Mouse (Mus musculus) forebrain, embryonic 16.5 days (tissue): ENCODE data around the gene Zdhhc4. TPM values are rescaled to one million over a fixed set of nuclear protein-coding genes. Genes with fewer than 3 reads are reported as not detected.
A peak's percentile ranks its signal among the peaks of the same experiment; 100 is the strongest.

ENCODE experiments used
- ATAC-seq: fragments of 200-750 bp; cut with Nextera tagmentation; 2 replicates; pipeline ENCODE4 v1.8.0; 2017; ENCODE audit warnings: mild to moderate bottlenecking, moderate library complexity
- H3K27ac ChIP-seq: fragments of 300-500 bp; sonication (generic); 2 replicates; pipeline ENCODE4 v1.5.1; 2014; ENCODE audit warnings: low read length, control low read depth
- H3K27me3 ChIP-seq: fragments of 300-500 bp; sonication (generic); replicated peaks from 2 replicates; pipeline ENCODE4 v1.6.1; 2014; ENCODE audit warnings: low read length; ENCODE audit not compliant: control insufficient read depth, insufficient read depth
- H3K36me3 ChIP-seq: fragments of 300-500 bp; sonication (generic); 2 replicates; pipeline ENCODE4 v1.6.1; 2014; ENCODE audit not compliant: control insufficient read depth, insufficient read depth
- H3K4me1 ChIP-seq: fragments of 300-500 bp; sonication (generic); replicated peaks from 2 replicates; pipeline ENCODE4 v1.6.1; 2014; ENCODE audit warnings: low read length; ENCODE audit not compliant: control insufficient read depth, insufficient read depth
- H3K4me2 ChIP-seq: fragments of 300-500 bp; sonication (generic); 2 replicates; pipeline ENCODE4 v1.6.1; 2014; ENCODE audit warnings: mild to moderate bottlenecking, low read length, control low read depth
- H3K4me3 ChIP-seq: fragments of 300-500 bp; sonication (generic); replicated peaks from 2 replicates; pipeline ENCODE4 v1.5.1; 2014; ENCODE audit warnings: mild to moderate bottlenecking, low read length, control low read depth
- H3K9ac ChIP-seq: fragments of 300-500 bp; sonication (generic); replicated peaks from 2 replicates; pipeline ENCODE4 v1.6.1; 2014; ENCODE audit warnings: low read depth, low read length, control low read depth
- H3K9me3 ChIP-seq: fragments of 300-500 bp; sonication (generic); 2 replicates; pipeline ENCODE4 v1.6.1; 2016; ENCODE audit warnings: low read length; ENCODE audit not compliant: control insufficient read depth
- WGBS: fragments of 180-500 bp; shearing (Covaris S2); extraction: QIAGEN DNeasy Blood & Tissue Kit; methylation state at CpG from one replicate; pipeline ENCODE4 v1.1.7; 2014; 5-methylcytosine and 5-hydroxymethylcytosine counted together
- polyA plus RNA-seq: library from polyadenylated mRNA; unstranded; fragments of >200 nt; fragmentation: Nextera tagmentation; extraction: Ambion mirVana; gene quantifications from 2 replicates; pipeline ENCODE4 v1.2.1, GENCODE M21; 2015

The Zdhhc4 gene
- polyA plus RNA-seq, 1 experiment from 2014 or later = 78.6 TPM

GRCm38 (mm10) chr5:143295330-143295729, 33.7 kb downstream of the Zdhhc4 start:
- ATAC-seq = 0 out of 2 replicates have a peak, but pooled peaks have one; percentile 22
- peaks cover 15% of the 10 kb centered on the region for H3K36me3 ChIP-seq
- peaks cover 9% of the 10 kb centered on the region for H3K4me1 ChIP-seq
- H3K9ac ChIP-seq = no peak overlapping the region
- no peak overlapping the region for H3K4me2 ChIP-seq
- no peak overlapping the region for H3K4me3 ChIP-seq
- 0 out of 2 replicates have a peak, but pooled peaks cover 2% of the 10 kb centered on the region for H3K9me3 ChIP-seq
- H3K27me3 ChIP-seq = peaks cover 26% of the 10 kb centered on the region
- no peak overlapping the region for H3K27ac ChIP-seq
- 59% methylated on average over 2 of the region's 2 CpGs for WGBS

DNA sequence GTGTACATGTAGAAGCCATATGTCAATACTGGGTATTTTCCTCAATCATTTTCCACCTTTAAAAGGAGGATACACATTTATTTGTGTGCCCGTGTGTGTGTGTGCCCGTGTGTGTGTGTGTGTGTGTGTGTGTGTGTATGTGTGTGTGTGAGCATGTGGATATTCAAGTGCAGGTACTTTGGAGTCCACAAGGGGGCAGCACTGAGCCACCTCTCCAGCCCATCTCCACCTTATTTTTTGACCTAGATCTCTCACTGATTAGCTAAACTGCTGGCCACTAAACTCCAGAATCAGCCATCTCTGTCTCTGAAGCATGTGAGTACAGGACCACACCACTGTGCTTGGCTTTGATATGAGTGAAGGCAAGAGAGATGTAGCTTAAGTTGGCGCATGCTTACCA, 34.2 kb downstream of the Zdhhc4 start:
- Histone ChIP-seq H3K27me3 (peaks cover 26% of the 10 kb centered on the region), H3K4me3 (no peak overlapping the region), H3K27ac (no peak overlapping the region), H3K9me3 (0 out of 2 replicates have a peak, but pooled peaks cover 2% of the 10 kb centered on the region), H3K36me3 (peaks cover 11% of the 10 kb centered on the region), H3K4me2 (no peak overlapping the region), H3K9ac (no peak overlapping the region), H3K4me1 (peaks cover 9% of the 10 kb centered on the region)
- WGBS = 98% methylated on average over 3 of the region's 3 CpGs
- no peak for ATAC-seq

- Histone ChIP-seq H3K4me3 (peak within 1 kb of the TSS; percentile 42), H3K9me3 (no peaks in the 10 kb centered on the region), H3K9ac (peak within 1 kb of the TSS; percentile 56), H3K4me1 (peaks cover 9% of the 10 kb centered on the region), H3K27ac (no peak within 1 kb of the TSS), H3K36me3 (no peaks in the 10 kb centered on the region), H3K27me3 (peaks cover 38% of the 10 kb centered on the region), H3K4me2 (peak within 1 kb of the TSS; percentile 62)
- WGBS = 3% methylated on average over 38 of the region's 38 CpGs
- ATAC-seq = no peak
These were observed 35.7 kb downstream of the Zdhhc4 start, which contains the start of gene Zfp853 for GRCm38 (mm10) chr5:143293404-143293803. Gene Zfp853 (minus strand): TSS chr5:143293623.

DNA sequence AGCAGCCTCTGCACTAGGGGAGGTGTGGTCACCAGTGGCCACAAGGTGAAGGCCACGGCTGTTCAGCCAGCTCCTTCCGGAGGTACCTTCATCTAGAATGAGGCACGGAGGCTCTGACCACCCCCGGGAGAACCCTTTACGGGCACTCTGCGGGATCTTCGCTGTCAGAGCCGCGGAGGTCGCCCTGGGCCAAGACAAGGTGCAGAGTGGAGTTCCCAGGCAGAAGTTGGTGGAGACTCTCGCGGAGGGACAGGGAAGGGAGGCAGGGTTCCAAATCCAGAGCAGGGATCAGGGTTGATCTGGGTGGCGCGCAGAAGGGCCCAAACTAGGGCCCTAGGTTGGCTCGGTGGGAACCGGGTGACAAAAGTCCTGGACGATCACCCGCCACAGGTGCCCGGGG, 36.2 kb downstream of the Zdhhc4 start:
- WGBS = 2% methylated on average over 19 of the region's 19 CpGs
- Histone ChIP-seq H3K4me1 (peaks cover 12% of the 10 kb centered on the region), H3K9ac (peak overlapping the region; percentile 56), H3K27me3 (peaks cover 43% of the 10 kb centered on the region), H3K36me3 (no peaks in the 10 kb centered on the region), H3K4me2 (peak overlapping the region; percentile 62), H3K4me3 (peak overlapping the region; percentile 42), H3K9me3 (no peaks in the 10 kb centered on the region), H3K27ac (no peak overlapping the region)
- no peak for ATAC-seq

DNA sequence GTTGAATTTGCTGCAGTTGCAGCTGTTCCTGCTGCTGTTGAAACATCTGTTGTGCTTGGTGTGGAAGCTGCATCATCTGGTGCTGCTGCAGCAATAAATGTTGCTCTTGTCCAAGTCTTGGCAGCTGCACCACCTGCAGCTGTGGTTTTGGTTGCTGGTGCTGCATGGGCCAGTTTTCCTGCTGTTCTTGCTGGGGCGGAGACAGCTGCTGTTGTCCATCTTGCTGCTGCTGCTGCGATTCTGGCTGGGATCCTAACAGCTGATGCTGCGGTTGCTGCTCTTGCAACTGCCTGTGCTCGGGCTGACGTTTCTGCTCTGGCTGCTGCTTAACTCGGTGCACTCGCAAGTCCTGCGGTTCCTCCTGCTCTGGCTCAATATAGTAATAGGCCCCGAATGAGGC, 39.8 kb downstream of the Zdhhc4 start:
- Histone ChIP-seq H3K9ac (no peak overlapping the region), H3K4me3 (no peak overlapping the region), H3K4me1 (peaks cover 16% of the 10 kb centered on the region), H3K27me3 (peaks cover 47% of the 10 kb centered on the region), H3K4me2 (no peak overlapping the region), H3K9me3 (no peaks in the 10 kb centered on the region), H3K27ac (no peak overlapping the region), H3K36me3 (no peaks in the 10 kb centered on the region)
- WGBS = 72% methylated on average over 9 of the region's 9 CpGs
- no peak for ATAC-seq

- H3K27ac ChIP-seq = no peak overlapping the region
- H3K4me3 ChIP-seq = no peak overlapping the region
- H3K4me1 ChIP-seq = peaks cover 12% of the 10 kb centered on the region
- no peaks in the 10 kb centered on the region for H3K9me3 ChIP-seq
- no peak overlapping the region for H3K9ac ChIP-seq
- no peak for ATAC-seq
- H3K4me2 ChIP-seq = no peak overlapping the region
- peaks cover 39% of the 10 kb centered on the region for H3K27me3 ChIP-seq
- no peaks in the 10 kb centered on the region for H3K36me3 ChIP-seq
- 23% methylated on average over 9 of the region's 9 CpGs for WGBS
These were observed 40.6 kb downstream of the Zdhhc4 start for GRCm38 (mm10) chr5:143288378-143288911.

DNA sequence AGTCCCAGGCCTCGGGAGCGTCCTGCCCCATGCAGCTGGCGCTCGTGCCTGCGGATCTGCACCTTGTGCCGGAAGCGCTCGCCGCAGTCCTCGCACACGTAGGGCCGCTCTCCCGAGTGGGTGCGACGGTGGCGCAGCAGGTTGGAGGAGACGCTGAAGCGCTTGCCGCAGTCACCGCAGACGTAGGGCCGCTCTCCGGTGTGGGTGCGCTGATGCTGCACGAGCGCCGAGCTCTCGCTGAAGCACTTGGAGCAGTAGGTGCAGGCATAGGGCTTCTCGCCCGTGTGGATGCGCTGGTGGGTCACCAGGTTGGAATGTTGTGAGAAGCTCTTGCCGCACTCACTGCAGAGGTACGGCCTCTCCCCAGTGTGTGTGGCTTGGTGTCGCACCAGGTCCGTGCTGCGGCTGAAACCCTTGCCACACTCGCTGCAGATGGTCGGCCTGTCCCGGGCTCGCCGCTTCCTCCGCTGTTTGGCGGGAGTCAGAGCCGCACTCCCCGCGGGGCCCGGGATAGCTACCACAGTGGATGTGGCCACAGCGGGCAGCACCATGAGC, 41.2 kb downstream of the Zdhhc4 start:
- peaks cover 34% of the 10 kb centered on the region for H3K27me3 ChIP-seq

DNA sequence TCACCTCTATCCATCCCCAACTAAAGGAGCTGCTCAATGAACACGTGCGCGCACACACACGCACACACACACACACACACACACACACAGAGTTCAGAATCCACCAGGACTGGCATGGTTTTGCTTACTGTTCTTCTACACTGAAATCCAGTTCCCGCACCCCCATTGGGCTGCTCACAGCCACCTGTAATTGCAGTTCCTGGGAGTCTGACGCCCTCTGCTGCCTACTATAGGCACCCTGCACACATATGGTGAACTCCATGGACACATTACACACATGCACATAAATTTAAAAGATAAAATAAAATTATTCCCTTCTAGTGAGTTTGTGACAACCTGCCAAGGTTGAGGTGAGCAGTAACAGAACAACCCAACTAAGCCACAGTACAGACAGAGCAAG, 44.3 kb downstream of the Zdhhc4 start:
- H3K36me3 ChIP-seq = no peaks in the 10 kb centered on the region
- ATAC-seq = no peak
- no peak overlapping the region for H3K4me2 ChIP-seq
- no peaks in the 10 kb centered on the region for H3K9me3 ChIP-seq
- no peak overlapping the region for H3K27ac ChIP-seq
- no peak overlapping the region for H3K9ac ChIP-seq
- peaks cover 7% of the 10 kb centered on the region for H3K4me1 ChIP-seq
- H3K4me3 ChIP-seq = no peak overlapping the region
- 39% methylated on average over 6 of the region's 6 CpGs for WGBS
- H3K27me3 ChIP-seq = peaks cover 24% of the 10 kb centered on the region

More for the DNA sequence above, 41.2 kb downstream of the Zdhhc4 start:
- ATAC-seq = no peak
- Histone ChIP-seq H3K36me3 (no peaks in the 10 kb centered on the region), H3K4me1 (peaks cover 7% of the 10 kb centered on the region), H3K4me2 (peak overlapping the region; percentile 36), H3K9ac (0 out of 2 replicates have a peak overlapping the region, but pooled peaks have one; percentile 18), H3K27ac (no peak overlapping the region), H3K9me3 (no peaks in the 10 kb centered on the region), H3K4me3 (peak overlapping the region; percentile 15; the same call in 1 of the 2 replicates)
- WGBS = 4% methylated on average over 47 of the region's 48 CpGs

DNA sequence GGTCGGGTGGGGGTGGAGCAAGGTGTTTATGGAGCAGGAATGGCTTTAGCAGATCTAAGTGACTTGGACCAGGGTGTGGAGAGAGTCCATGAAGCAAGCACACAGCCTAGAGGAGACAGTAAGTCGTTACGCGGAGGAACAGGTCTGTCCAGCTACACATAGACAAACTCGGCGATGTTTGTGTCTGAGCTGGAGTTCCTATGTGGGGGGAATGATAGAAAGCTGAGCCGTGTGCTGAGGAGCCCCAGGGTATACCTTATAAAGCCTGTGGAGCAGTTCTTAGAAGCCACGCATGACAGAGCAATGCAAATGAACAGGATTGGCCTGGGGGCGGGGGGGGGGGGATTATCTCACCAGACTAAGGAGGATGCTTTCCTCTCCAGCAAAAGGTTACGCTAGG, 49.8 kb downstream of the Zdhhc4 start:
- no peak for ATAC-seq
- WGBS = 41% methylated on average over 10 of the region's 10 CpGs

More for the DNA sequence above, 49.8 kb downstream of the Zdhhc4 start:
- H3K9ac ChIP-seq = no peak overlapping the region
- no peaks in the 10 kb centered on the region for H3K36me3 ChIP-seq
- no peaks in the 10 kb centered on the region for H3K9me3 ChIP-seq
- no peaks in the 10 kb centered on the region for H3K27me3 ChIP-seq
- H3K27ac ChIP-seq = no peak overlapping the region
- no peak overlapping the region for H3K4me2 ChIP-seq
- no peak overlapping the region for H3K4me3 ChIP-seq
- no peaks in the 10 kb centered on the region for H3K4me1 ChIP-seq
